Mouse (Mus musculus): ENCODE measurements around the gene Foxl2. TPM values are rescaled to one million over a fixed set of nuclear protein-coding genes. Genes with fewer than 3 reads are reported as not detected.

Foxl2 gene
- total RNA-seq, 1 experiment from 2014 or later = not detected

- no peak for ATAC-seq (replicated peaks in 1 of 2; ENCODE audit: insufficient read depth in 1 of 2, low FRiP score in 2 of 2, low TSS enrichment in 1 of 2, low read depth in 1 of 2, poor library complexity in 2 of 2, severe bottlenecking in 2 of 2)
Measured at GRCm38 (mm10) chr9:98958628-98959027, 3.5 kb downstream of the Foxl2 start.

- ATAC-seq (replicated peaks in 1 of 2; ENCODE audit: insufficient read depth in 1 of 2, low FRiP score in 2 of 2, low TSS enrichment in 1 of 2, low read depth in 1 of 2, poor library complexity in 2 of 2, severe bottlenecking in 2 of 2) = no peak
Measured at GRCm38 (mm10) chr9:98959851-98960250, 4.8 kb downstream of the Foxl2 start.

- ATAC-seq (replicated peaks in 1 of 2; ENCODE audit: insufficient read depth in 1 of 2, low FRiP score in 2 of 2, low TSS enrichment in 1 of 2, low read depth in 1 of 2, poor library complexity in 2 of 2, severe bottlenecking in 2 of 2) = no peak
Measured at GRCm38 (mm10) chr9:98960348-98960747, 5.3 kb downstream of the Foxl2 start.

GRCm38 (mm10) chr9:98961591-98962477 is 6.7 kb downstream of the Foxl2 start:
- no peak for ATAC-seq (replicated peaks in 1 of 2; ENCODE audit: insufficient read depth in 1 of 2, low FRiP score in 2 of 2, low TSS enrichment in 1 of 2, low read depth in 1 of 2, poor library complexity in 2 of 2, severe bottlenecking in 2 of 2)

GRCm38 (mm10) chr9:98962478-98963142 is 7.5 kb downstream of the Foxl2 start:
- ATAC-seq (replicated peaks in 1 of 2; ENCODE audit: insufficient read depth in 1 of 2, low FRiP score in 2 of 2, low TSS enrichment in 1 of 2, low read depth in 1 of 2, poor library complexity in 2 of 2, severe bottlenecking in 2 of 2) = no peak

- no peak for ATAC-seq (replicated peaks in 1 of 2; ENCODE audit: insufficient read depth in 1 of 2, low FRiP score in 2 of 2, low TSS enrichment in 1 of 2, low read depth in 1 of 2, poor library complexity in 2 of 2, severe bottlenecking in 2 of 2)
Measured at GRCm38 (mm10) chr9:98963661-98964060, 8.6 kb downstream of the Foxl2 start.

GRCm38 (mm10) chr9:98965084-98965483 is 10.0 kb downstream of the Foxl2 start:
- ATAC-seq (replicated peaks in 1 of 2; ENCODE audit: insufficient read depth in 1 of 2, low FRiP score in 2 of 2, low TSS enrichment in 1 of 2, low read depth in 1 of 2, poor library complexity in 2 of 2, severe bottlenecking in 2 of 2) = peak; percentile 67 to 72

GRCm38 (mm10) chr9:98973101-98973521 is 18.0 kb downstream of the Foxl2 start:
- ATAC-seq (replicated peaks in 1 of 2; ENCODE audit: insufficient read depth in 1 of 2, low FRiP score in 2 of 2, low TSS enrichment in 1 of 2, low read depth in 1 of 2, poor library complexity in 2 of 2, severe bottlenecking in 2 of 2) = no peak

GRCm38 (mm10) chr9:98973561-98973960 is 18.5 kb downstream of the Foxl2 start:
- ATAC-seq (replicated peaks in 1 of 2; ENCODE audit: insufficient read depth in 1 of 2, low FRiP score in 2 of 2, low TSS enrichment in 1 of 2, low read depth in 1 of 2, poor library complexity in 2 of 2, severe bottlenecking in 2 of 2) = no peak

GRCm38 (mm10) chr9:98974898-98975297 is 19.8 kb downstream of the Foxl2 start:
- no peak for ATAC-seq (replicated peaks in 1 of 2; ENCODE audit: insufficient read depth in 1 of 2, low FRiP score in 2 of 2, low TSS enrichment in 1 of 2, low read depth in 1 of 2, poor library complexity in 2 of 2, severe bottlenecking in 2 of 2)

- ATAC-seq (replicated peaks in 1 of 2; ENCODE audit: insufficient read depth in 1 of 2, low FRiP score in 2 of 2, low TSS enrichment in 1 of 2, low read depth in 1 of 2, poor library complexity in 2 of 2, severe bottlenecking in 2 of 2) = no peak
Measured at GRCm38 (mm10) chr9:98976081-98976480, 21.0 kb downstream of the Foxl2 start.

GRCm38 (mm10) chr9:98976520-98976919 is 21.4 kb downstream of the Foxl2 start:
- 0 out of 4 replicates have a peak, but pooled peaks of 1 of the 2 experiments have one; percentile 14 for ATAC-seq (replicated peaks in 1 of 2; ENCODE audit: insufficient read depth in 1 of 2, low FRiP score in 2 of 2, low TSS enrichment in 1 of 2, low read depth in 1 of 2, poor library complexity in 2 of 2, severe bottlenecking in 2 of 2)

- peak; percentile 84 to 92 for ATAC-seq (replicated peaks in 1 of 2; ENCODE audit: insufficient read depth in 1 of 2, low FRiP score in 2 of 2, low TSS enrichment in 1 of 2, low read depth in 1 of 2, poor library complexity in 2 of 2, severe bottlenecking in 2 of 2)
Measured at GRCm38 (mm10) chr9:98979431-98980416, 24.6 kb downstream of the Foxl2 start.

- ATAC-seq (replicated peaks in 1 of 2; ENCODE audit: insufficient read depth in 1 of 2, low FRiP score in 2 of 2, low TSS enrichment in 1 of 2, low read depth in 1 of 2, poor library complexity in 2 of 2, severe bottlenecking in 2 of 2) = peak; percentile 98 to 100
Measured at GRCm38 (mm10) chr9:98985800-98986475, 30.9 kb downstream of the Foxl2 start, which contains the start of gene Faim. Faim (plus strand) TSS chr9:98986373.

GRCm38 (mm10) chr9:98986476-98987096 is 31.5 kb downstream of the Foxl2 start:
- ATAC-seq (replicated peaks in 1 of 2; ENCODE audit: insufficient read depth in 1 of 2, low FRiP score in 2 of 2, low TSS enrichment in 1 of 2, low read depth in 1 of 2, poor library complexity in 2 of 2, severe bottlenecking in 2 of 2) = peak in 1 of 2 experiments; percentile 23; a peak in 1 of 4 replicates

- ATAC-seq (replicated peaks in 1 of 2; ENCODE audit: insufficient read depth in 1 of 2, low FRiP score in 2 of 2, low TSS enrichment in 1 of 2, low read depth in 1 of 2, poor library complexity in 2 of 2, severe bottlenecking in 2 of 2) = no peak
Measured at GRCm38 (mm10) chr9:98987131-98987530, 32.0 kb downstream of the Foxl2 start.
